Mouse (Mus musculus): ENCODE measurements at regions not wholly inside any gene's neighbourhood (a gene's known extent, or its start where the extent isn't known, plus 50 kb on each side); places are given as distances from the start of the nearest gene placed in this dataset.
A peak's percentile ranks its signal among the peaks of the same experiment; 100 is the strongest.
"Not testable (repeated sequence)": the region's sequence is repeated elsewhere in the genome, so short reads cannot be mapped to it uniquely, and the experiment has no call there.

GRCm38 (mm10) chr17:4576883-4577282, 417.2 kb upstream of the Arid1b start:
- H3K4me1 ChIP-seq (ENCODE audit: control insufficient read depth, insufficient read depth, insufficient read length, low read length): peaks cover 3% of the 10 kb centered on the region; the same call in 1 of the 2 replicates
- H3K4me3 ChIP-seq (ENCODE audit: insufficient read depth, low read depth, low read length): no peak overlapping the region
- H3K27ac ChIP-seq (replicated peaks; ENCODE audit: low read depth, low read length): no peak overlapping the region

- Histone ChIP-seq H3K4me1 (ENCODE audit: control insufficient read depth, insufficient read depth, insufficient read length, low read length) (peaks cover 4% of the 10 kb centered on the region; the same call in 1 of the 2 replicates), H3K27ac (replicated peaks; ENCODE audit: low read depth, low read length) (no peak overlapping the region; the same call in 1 of the 2 replicates), H3K4me3 (ENCODE audit: insufficient read depth, low read depth, low read length) (no peak overlapping the region)
Observed at GRCm38 (mm10) chr17:4581851-4582250, 412.3 kb upstream of the Arid1b start.

GRCm38 (mm10) chr17:4610481-4610880, 383.7 kb upstream of the Arid1b start:
- peak overlapping the region; percentile 1; the same call in 1 of the 2 replicates for H3K27ac ChIP-seq (replicated peaks; ENCODE audit: low read depth, low read length)
- no peaks in the 10 kb centered on the region; the same call in 1 of the 2 replicates for H3K4me1 ChIP-seq (ENCODE audit: control insufficient read depth, insufficient read depth, insufficient read length, low read length)
- H3K4me3 ChIP-seq (ENCODE audit: insufficient read depth, low read depth, low read length): no peak overlapping the region

GRCm38 (mm10) chr17:4610993-4611392, 383.1 kb upstream of the Arid1b start:
- Histone ChIP-seq H3K4me1 (ENCODE audit: control insufficient read depth, insufficient read depth, insufficient read length, low read length) (no peaks in the 10 kb centered on the region; the same call in 1 of the 2 replicates), H3K27ac (replicated peaks; ENCODE audit: low read depth, low read length) (no peak overlapping the region), H3K4me3 (ENCODE audit: insufficient read depth, low read depth, low read length) (no peak overlapping the region)

GRCm38 (mm10) chr17:4611711-4612110, 382.4 kb upstream of the Arid1b start:
- Histone ChIP-seq H3K4me1 (ENCODE audit: control insufficient read depth, insufficient read depth, insufficient read length, low read length) (no peaks in the 10 kb centered on the region; the same call in 1 of the 2 replicates), H3K4me3 (ENCODE audit: insufficient read depth, low read depth, low read length) (no peak overlapping the region), H3K27ac (replicated peaks; ENCODE audit: low read depth, low read length) (peak overlapping the region; percentile 78)

- H3K27ac ChIP-seq (replicated peaks; ENCODE audit: low read depth, low read length): peak overlapping the region; percentile 78
- H3K4me3 ChIP-seq (ENCODE audit: insufficient read depth, low read depth, low read length): no peak overlapping the region
- no peaks in the 10 kb centered on the region; the same call in 1 of the 2 replicates for H3K4me1 ChIP-seq (ENCODE audit: control insufficient read depth, insufficient read depth, insufficient read length, low read length)
Observed at GRCm38 (mm10) chr17:4612136-4612535, 382.0 kb upstream of the Arid1b start.

GRCm38 (mm10) chr17:4612741-4613140, 381.4 kb upstream of the Arid1b start:
- H3K27ac ChIP-seq (replicated peaks; ENCODE audit: low read depth, low read length): peak overlapping the region; percentile 85
- H3K4me1 ChIP-seq (ENCODE audit: control insufficient read depth, insufficient read depth, insufficient read length, low read length): no peaks in the 10 kb centered on the region; the same call in 1 of the 2 replicates
- peak overlapping the region; percentile 16; the same call in 1 of the 2 replicates for H3K4me3 ChIP-seq (ENCODE audit: insufficient read depth, low read depth, low read length)

- Histone ChIP-seq H3K4me1 (ENCODE audit: control insufficient read depth, insufficient read depth, insufficient read length, low read length) (no peaks in the 10 kb centered on the region), H3K27ac (replicated peaks; ENCODE audit: low read depth, low read length) (no peak overlapping the region), H3K4me3 (ENCODE audit: insufficient read depth, low read depth, low read length) (no peak overlapping the region)
Observed at GRCm38 (mm10) chr17:4620361-4620760, 373.8 kb upstream of the Arid1b start.

- H3K27ac ChIP-seq (replicated peaks; ENCODE audit: low read depth, low read length); H3K4me1 ChIP-seq (ENCODE audit: control insufficient read depth, insufficient read depth, insufficient read length, low read length); H3K4me3 ChIP-seq (ENCODE audit: insufficient read depth, low read depth, low read length): not testable (repeated sequence)
Observed at GRCm38 (mm10) chr17:4626126-4626525, 368.0 kb upstream of the Arid1b start.

- no peak overlapping the region for H3K27ac ChIP-seq (replicated peaks; ENCODE audit: low read depth, low read length)
- no peak overlapping the region for H3K4me3 ChIP-seq (ENCODE audit: insufficient read depth, low read depth, low read length)
- no peaks in the 10 kb centered on the region for H3K4me1 ChIP-seq (ENCODE audit: control insufficient read depth, insufficient read depth, insufficient read length, low read length)
Observed at GRCm38 (mm10) chr17:4627542-4627941, 366.6 kb upstream of the Arid1b start.

- Histone ChIP-seq H3K27ac (replicated peaks; ENCODE audit: low read depth, low read length) (no peak overlapping the region), H3K4me3 (ENCODE audit: insufficient read depth, low read depth, low read length) (no peak overlapping the region), H3K4me1 (ENCODE audit: control insufficient read depth, insufficient read depth, insufficient read length, low read length) (no peaks in the 10 kb centered on the region)
Observed at GRCm38 (mm10) chr17:4631122-4631521, 363.0 kb upstream of the Arid1b start.

- H3K4me3 ChIP-seq (ENCODE audit: insufficient read depth, low read depth, low read length): no peak overlapping the region
- no peak overlapping the region for H3K27ac ChIP-seq (replicated peaks; ENCODE audit: low read depth, low read length)
- H3K4me1 ChIP-seq (ENCODE audit: control insufficient read depth, insufficient read depth, insufficient read length, low read length): no peaks in the 10 kb centered on the region
Observed at GRCm38 (mm10) chr17:4632506-4632905, 361.6 kb upstream of the Arid1b start.

- Histone ChIP-seq H3K27ac (replicated peaks; ENCODE audit: low read depth, low read length) (no peak overlapping the region), H3K4me1 (ENCODE audit: control insufficient read depth, insufficient read depth, insufficient read length, low read length) (no peaks in the 10 kb centered on the region), H3K4me3 (ENCODE audit: insufficient read depth, low read depth, low read length) (no peak overlapping the region)
Observed at GRCm38 (mm10) chr17:4633771-4634170, 360.4 kb upstream of the Arid1b start.

GRCm38 (mm10) chr17:4636796-4637353, 357.3 kb upstream of the Arid1b start:
- no peak overlapping the region for H3K4me3 ChIP-seq (ENCODE audit: insufficient read depth, low read depth, low read length)
- H3K4me1 ChIP-seq (ENCODE audit: control insufficient read depth, insufficient read depth, insufficient read length, low read length): peaks cover 6% of the 10 kb centered on the region
- H3K27ac ChIP-seq (replicated peaks; ENCODE audit: low read depth, low read length): no peak overlapping the region

- Histone ChIP-seq H3K4me1 (ENCODE audit: control insufficient read depth, insufficient read depth, insufficient read length, low read length) (peaks cover 9% of the 10 kb centered on the region), H3K4me3 (ENCODE audit: insufficient read depth, low read depth, low read length) (no peak overlapping the region), H3K27ac (replicated peaks; ENCODE audit: low read depth, low read length) (peak overlapping the region; percentile 44)
Observed at GRCm38 (mm10) chr17:4639531-4639930, 354.6 kb upstream of the Arid1b start.

GRCm38 (mm10) chr17:4640555-4640954, 353.6 kb upstream of the Arid1b start:
- Histone ChIP-seq H3K27ac (replicated peaks; ENCODE audit: low read depth, low read length) (peak overlapping the region; percentile 82), H3K4me3 (ENCODE audit: insufficient read depth, low read depth, low read length) (no peak overlapping the region), H3K4me1 (ENCODE audit: control insufficient read depth, insufficient read depth, insufficient read length, low read length) (peaks cover 14% of the 10 kb centered on the region)
